Mouse (Mus musculus) ES-Bruce4 (cell line): Measurements from ENCODE around the gene Gm10721.
"Not testable (repeated sequence)": the region's sequence is repeated elsewhere in the genome, so short reads cannot be mapped to it uniquely, and the experiment has no call there.

ENCODE experiments used
- CTCF ChIP-seq: IDR thresholded peaks from one replicate; pipeline ENCODE4 v1.8.1; 2011; ENCODE audit warnings: low read depth, low read length
- POLR2A ChIP-seq: IDR thresholded peaks from one replicate; pipeline ENCODE4 v1.8.1; 2011; ENCODE audit warnings: low read length; ENCODE audit not compliant: insufficient read depth

GRCm38 (mm10) chr9:3000445-3000972 lies 12.4 kb upstream of the Gm10721 start, which contains the start of gene Gm10722:
- not testable (repeated sequence) for TF ChIP-seq POLR2A, CTCF
